Mouse (Mus musculus): Measurements from ENCODE around the gene Camk2d. TPM values are rescaled to one million over a fixed set of nuclear protein-coding genes. Genes with fewer than 3 reads are reported as not detected.

Camk2d gene
- total RNA-seq, 2 experiments from 2014 or later, result 35.5 to 36.4 TPM

- peak; percentile 49 to 55 for DNase-seq (ENCODE audit: low spot score in 2 of 2)
- TF ChIP-seq CTCF (conservative IDR thresholded peaks at IDR 0.05), result no peak
- H3K27ac ChIP-seq, result no peak overlapping the region
- H3K4me3 ChIP-seq, result no peak overlapping the region
Measured at GRCm38 (mm10) chr3:126725647-126726046, 129.5 kb downstream of the Camk2d start.

- H3K4me3 ChIP-seq, result no peak overlapping the region
- DNase-seq (ENCODE audit: low spot score in 2 of 2), result no peak
- TF ChIP-seq CTCF (conservative IDR thresholded peaks at IDR 0.05), result no peak
- no peak overlapping the region for H3K27ac ChIP-seq
Measured at GRCm38 (mm10) chr3:126727387-126727786, 131.3 kb downstream of the Camk2d start.

GRCm38 (mm10) chr3:126730411-126730810, 134.3 kb downstream of the Camk2d start:
- DNase-seq (ENCODE audit: low spot score in 2 of 2), result no peak
- Histone ChIP-seq H3K27ac (no peak overlapping the region), H3K4me3 (no peak overlapping the region)
- no peak for TF ChIP-seq CTCF (conservative IDR thresholded peaks at IDR 0.05)

GRCm38 (mm10) chr3:126732323-126732722, 136.2 kb downstream of the Camk2d start:
- no peak for DNase-seq (ENCODE audit: low spot score in 2 of 2)
- Histone ChIP-seq H3K4me3 (no peak overlapping the region), H3K27ac (no peak overlapping the region)
- TF ChIP-seq CTCF (conservative IDR thresholded peaks at IDR 0.05), result no peak

- TF ChIP-seq CTCF (conservative IDR thresholded peaks at IDR 0.05), result no peak
- no peak overlapping the region for H3K4me3 ChIP-seq
- DNase-seq (ENCODE audit: low spot score in 2 of 2), result no peak
- H3K27ac ChIP-seq, result no peak overlapping the region
Measured at GRCm38 (mm10) chr3:126734533-126734932, 138.4 kb downstream of the Camk2d start.

GRCm38 (mm10) chr3:126735211-126735610, 139.1 kb downstream of the Camk2d start:
- no peak overlapping the region for H3K27ac ChIP-seq
- TF ChIP-seq CTCF (conservative IDR thresholded peaks at IDR 0.05), result no peak
- no peak overlapping the region for H3K4me3 ChIP-seq
- DNase-seq (ENCODE audit: low spot score in 2 of 2), result no peak

GRCm38 (mm10) chr3:126737128-126737527, 141.0 kb downstream of the Camk2d start:
- TF ChIP-seq CTCF (conservative IDR thresholded peaks at IDR 0.05), result no peak
- H3K27ac ChIP-seq, result no peak overlapping the region
- no peak overlapping the region for H3K4me3 ChIP-seq
- DNase-seq (ENCODE audit: low spot score in 2 of 2), result no peak

- TF ChIP-seq CTCF (conservative IDR thresholded peaks at IDR 0.05), result no peak
- no peak overlapping the region for H3K4me3 ChIP-seq
- H3K27ac ChIP-seq, result no peak overlapping the region
- DNase-seq (ENCODE audit: low spot score in 2 of 2), result no peak
Measured at GRCm38 (mm10) chr3:126740146-126740545, 144.0 kb downstream of the Camk2d start.

GRCm38 (mm10) chr3:126744432-126745133, 148.5 kb downstream of the Camk2d start:
- H3K4me3 ChIP-seq, result no peak overlapping the region
- H3K27ac ChIP-seq, result no peak overlapping the region
- TF ChIP-seq CTCF (conservative IDR thresholded peaks at IDR 0.05), result no peak
- DNase-seq (ENCODE audit: low spot score in 2 of 2), result no peak

GRCm38 (mm10) chr3:126746148-126746803, 150.2 kb downstream of the Camk2d start:
- TF ChIP-seq CTCF (conservative IDR thresholded peaks at IDR 0.05), result no peak
- Histone ChIP-seq H3K4me3 (no peak overlapping the region), H3K27ac (no peak overlapping the region)
- DNase-seq (ENCODE audit: low spot score in 2 of 2), result no peak

- Histone ChIP-seq H3K27ac (no peak overlapping the region), H3K4me3 (no peak overlapping the region)
- no peak for TF ChIP-seq CTCF (conservative IDR thresholded peaks at IDR 0.05)
- no peak for DNase-seq (ENCODE audit: low spot score in 2 of 2)
Measured at GRCm38 (mm10) chr3:126747628-126748027, 151.5 kb downstream of the Camk2d start.

- no peak for DNase-seq (ENCODE audit: low spot score in 2 of 2)
- no peak overlapping the region for H3K27ac ChIP-seq
- no peak for TF ChIP-seq CTCF (conservative IDR thresholded peaks at IDR 0.05)
- no peak overlapping the region for H3K4me3 ChIP-seq
Measured at GRCm38 (mm10) chr3:126751377-126752098, 155.4 kb downstream of the Camk2d start.

- H3K4me3 ChIP-seq, result no peak overlapping the region
- no peak for TF ChIP-seq CTCF (conservative IDR thresholded peaks at IDR 0.05)
- H3K27ac ChIP-seq, result no peak overlapping the region
- no peak for DNase-seq (ENCODE audit: low spot score in 2 of 2)
Measured at GRCm38 (mm10) chr3:126752978-126753377, 156.9 kb downstream of the Camk2d start.

All from layer of hippocampus, adult 2 months (tissue).